Mouse (Mus musculus) adrenal gland, adult 2 months (tissue): Measurements from ENCODE around the gene Ap3b1. TPM values are rescaled to one million over a fixed set of nuclear protein-coding genes. Genes with fewer than 3 reads are reported as not detected.

Experiments
- DNase-seq: peaks from one replicate; pipeline ENCODE4 v3.0.0; 2021
- polyA plus RNA-seq: library from polyadenylated mRNA; depleted of rRNA; stranded (reverse); fragments of >200 nt; gene quantifications from 2 replicates; pipeline ENCODE4 v1.2.3, GENCODE M21; 2012
- total RNA-seq, 2 experiments: library from RNA; stranded (reverse); gene quantifications; 2 replicates each; pipeline ENCODE4 v1.2.3; 2021

The Ap3b1 gene
- total and polyA plus RNA-seq, 3 experiments: 11.5 to 55.6 (median 40.5) TPM

- no peak for DNase-seq
Measured at GRCm38 (mm10) chr13:94375526-94376390, 17.0 kb downstream of the Ap3b1 start.

GRCm38 (mm10) chr13:94379006-94379405 is 20.2 kb downstream of the Ap3b1 start:
- no peak for DNase-seq

- no peak for DNase-seq
Measured at GRCm38 (mm10) chr13:94381427-94381826, 22.7 kb downstream of the Ap3b1 start.

GRCm38 (mm10) chr13:94381829-94382675 is 23.3 kb downstream of the Ap3b1 start:
- DNase-seq: no peak

- no peak for DNase-seq
Measured at GRCm38 (mm10) chr13:94384931-94385570, 26.3 kb downstream of the Ap3b1 start.

- DNase-seq: no peak
Measured at GRCm38 (mm10) chr13:94388566-94388965, 29.8 kb downstream of the Ap3b1 start.

- DNase-seq: no peak
Measured at GRCm38 (mm10) chr13:94389541-94389940, 30.8 kb downstream of the Ap3b1 start.

- no peak for DNase-seq
Measured at GRCm38 (mm10) chr13:94392282-94392681, 33.5 kb downstream of the Ap3b1 start.

GRCm38 (mm10) chr13:94394486-94394885 is 35.7 kb downstream of the Ap3b1 start:
- no peak for DNase-seq

GRCm38 (mm10) chr13:94395763-94396162 is 37.0 kb downstream of the Ap3b1 start:
- DNase-seq: no peak

GRCm38 (mm10) chr13:94396392-94396920 is 37.7 kb downstream of the Ap3b1 start:
- no peak for DNase-seq

- DNase-seq: peak; percentile 47
Measured at GRCm38 (mm10) chr13:94398568-94399374, 40.0 kb downstream of the Ap3b1 start.

GRCm38 (mm10) chr13:94400465-94400864 is 41.7 kb downstream of the Ap3b1 start:
- DNase-seq: no peak

GRCm38 (mm10) chr13:94423600-94423999 is 64.8 kb downstream of the Ap3b1 start:
- DNase-seq: no peak

GRCm38 (mm10) chr13:94429567-94429966 is 70.8 kb downstream of the Ap3b1 start:
- no peak for DNase-seq

GRCm38 (mm10) chr13:94439386-94439785 is 80.6 kb downstream of the Ap3b1 start:
- no peak for DNase-seq

GRCm38 (mm10) chr13:94441199-94441598 is 82.4 kb downstream of the Ap3b1 start:
- DNase-seq: peak; percentile 12

- no peak for DNase-seq
Measured at GRCm38 (mm10) chr13:94443411-94443810, 84.7 kb downstream of the Ap3b1 start.

- no peak for DNase-seq
Measured at GRCm38 (mm10) chr13:94445103-94445502, 86.3 kb downstream of the Ap3b1 start.

- no peak for DNase-seq
Measured at GRCm38 (mm10) chr13:94447003-94447402, 88.2 kb downstream of the Ap3b1 start.

GRCm38 (mm10) chr13:94449593-94449992 is 90.8 kb downstream of the Ap3b1 start:
- DNase-seq: no peak
